Mouse (Mus musculus) midbrain, embryonic 11.5 days (tissue): ENCODE results near the gene Scin. TPM values are rescaled to one million over a fixed set of nuclear protein-coding genes. Genes with fewer than 3 reads are reported as not detected.

Experiments
- ATAC-seq: fragments of 200-750 bp; cut with Nextera tagmentation; 2 replicates; pipeline ENCODE4 v1.8.0; 2017; ENCODE audit warnings: moderate TSS enrichment, moderate library complexity; ENCODE audit not compliant: low FRiP score
- DNase-seq: peaks from one replicate; pipeline ENCODE4 v3.0.0; 2015; ENCODE audit warnings: low spot score; ENCODE audit errors: missing footprints
- H3K27ac ChIP-seq: fragments of 300-500 bp; sonication (generic); 2 replicates; pipeline ENCODE4 v1.5.1; 2014; ENCODE audit warnings: low read depth, low read length
- H3K27me3 ChIP-seq: fragments of 300-500 bp; sonication (generic); 2 replicates; pipeline ENCODE4 v1.6.1; 2014; ENCODE audit warnings: mild to moderate bottlenecking, low read length, moderate library complexity, mixed read lengths; ENCODE audit not compliant: control insufficient read depth, insufficient read depth
- H3K36me3 ChIP-seq: fragments of 300-500 bp; sonication (generic); 2 replicates; pipeline ENCODE4 v1.6.1; 2014; ENCODE audit warnings: mild to moderate bottlenecking, low read length, moderate library complexity, mixed read lengths; ENCODE audit not compliant: control insufficient read depth, insufficient read depth
- H3K4me1 ChIP-seq: fragments of 300-500 bp; sonication (generic); 2 replicates; pipeline ENCODE4 v1.6.1; 2014; ENCODE audit warnings: low read length; ENCODE audit not compliant: control insufficient read depth, insufficient read depth
- H3K4me2 ChIP-seq: fragments of 300-500 bp; sonication (generic); 2 replicates; pipeline ENCODE4 v1.6.1; 2014; ENCODE audit warnings: mild to moderate bottlenecking, moderate library complexity
- H3K4me3 ChIP-seq: fragments of 300-500 bp; sonication (generic); 2 replicates; pipeline ENCODE4 v1.5.1; 2014; ENCODE audit warnings: low read depth, low read length
- H3K9ac ChIP-seq: fragments of 300-500 bp; sonication (generic); 2 replicates; pipeline ENCODE4 v1.6.1; 2014; ENCODE audit warnings: low read length
- H3K9me3 ChIP-seq: fragments of 300-500 bp; sonication (generic); 2 replicates; pipeline ENCODE4 v1.6.1; 2016; ENCODE audit warnings: low read length; ENCODE audit not compliant: control insufficient read depth
- WGBS: fragments of 180-500 bp; shearing (Covaris S2); extraction: QIAGEN DNeasy Blood & Tissue Kit; methylation state at CpG from one replicate; pipeline ENCODE4 v1.1.7; 2014; 5-methylcytosine and 5-hydroxymethylcytosine counted together
- polyA plus RNA-seq: library from polyadenylated mRNA; unstranded; fragments of >200 nt; fragmentation: Nextera tagmentation; extraction: Ambion mirVana; gene quantifications from 2 replicates; pipeline ENCODE4 v1.2.1, GENCODE M21; 2014

The Scin gene
- polyA plus RNA-seq, 1 experiment from 2014 or later: 0.15 TPM

GRCm38 (mm10) chr12:40152353-40153069 lies 18.5 kb upstream of the Scin start:
- no peak for DNase-seq
- 92% methylated on average over 8 of the region's 8 CpGs for WGBS
- H3K36me3 ChIP-seq: no peaks in the 10 kb centered on the region
- no peak overlapping the region for H3K4me3 ChIP-seq
- H3K9me3 ChIP-seq: no peaks in the 10 kb centered on the region
- no peaks in the 10 kb centered on the region for H3K4me1 ChIP-seq
- no peak overlapping the region for H3K27ac ChIP-seq
- no peak overlapping the region for H3K4me2 ChIP-seq
- H3K27me3 ChIP-seq: no peaks in the 10 kb centered on the region
- no peak overlapping the region for H3K9ac ChIP-seq
- ATAC-seq: no peak

DNA sequence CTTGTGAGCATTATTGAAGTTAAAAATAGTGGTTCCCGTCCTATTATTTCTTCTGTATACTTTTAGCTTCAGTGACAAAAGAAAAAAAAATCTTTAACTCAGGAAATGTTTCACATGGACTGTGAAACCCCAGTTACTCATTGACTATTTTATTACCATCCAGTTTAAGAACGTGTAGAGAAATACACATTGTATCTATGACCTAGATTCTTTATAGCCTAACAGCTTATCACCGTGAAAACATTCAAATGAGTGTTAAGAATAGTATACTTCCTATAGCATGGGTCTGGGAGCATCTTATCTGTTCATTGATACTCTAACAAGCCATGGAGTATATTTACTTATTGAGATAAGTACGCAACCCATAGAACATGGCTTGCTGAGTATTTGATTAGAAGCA lies 13.3 kb upstream of the Scin start:
- no peak overlapping the region for H3K4me2 ChIP-seq
- no peak overlapping the region for H3K27ac ChIP-seq
- no peak for DNase-seq
- no peaks in the 10 kb centered on the region for H3K36me3 ChIP-seq
- no peaks in the 10 kb centered on the region for H3K9me3 ChIP-seq
- H3K4me1 ChIP-seq: no peaks in the 10 kb centered on the region
- no peaks in the 10 kb centered on the region for H3K27me3 ChIP-seq
- no peak for ATAC-seq
- H3K4me3 ChIP-seq: no peak overlapping the region
- WGBS: 79% methylated on average over 4 of the region's 4 CpGs
- no peak overlapping the region for H3K9ac ChIP-seq

DNA sequence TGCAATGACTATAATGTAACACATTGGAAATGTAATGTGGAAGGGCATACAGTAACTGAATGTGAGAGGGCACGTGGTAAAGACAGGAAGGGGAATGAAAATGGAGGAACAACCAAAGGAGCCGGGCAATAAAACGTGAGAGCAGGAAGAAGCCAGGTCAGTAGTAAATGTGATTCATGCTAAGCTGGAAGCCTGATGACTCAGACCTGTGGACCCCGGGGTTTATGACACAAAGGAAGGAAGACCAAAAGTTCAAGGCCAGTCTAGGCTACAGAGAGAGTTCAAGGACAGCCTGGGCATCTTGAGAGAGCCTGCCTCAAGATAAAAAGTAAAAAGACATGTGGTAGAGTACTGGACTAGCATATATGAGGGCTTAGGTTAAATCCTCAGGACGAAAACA lies 12.5 kb upstream of the Scin start:
- ATAC-seq: no peak
- no peaks in the 10 kb centered on the region for H3K27me3 ChIP-seq
- DNase-seq: no peak
- H3K36me3 ChIP-seq: no peaks in the 10 kb centered on the region
- H3K27ac ChIP-seq: no peak overlapping the region
- no peak overlapping the region for H3K4me3 ChIP-seq
- H3K4me2 ChIP-seq: no peak overlapping the region
- H3K9me3 ChIP-seq: no peaks in the 10 kb centered on the region
- WGBS: 80% methylated on average over 5 of the region's 5 CpGs
- H3K9ac ChIP-seq: no peak overlapping the region
- no peaks in the 10 kb centered on the region for H3K4me1 ChIP-seq

DNA sequence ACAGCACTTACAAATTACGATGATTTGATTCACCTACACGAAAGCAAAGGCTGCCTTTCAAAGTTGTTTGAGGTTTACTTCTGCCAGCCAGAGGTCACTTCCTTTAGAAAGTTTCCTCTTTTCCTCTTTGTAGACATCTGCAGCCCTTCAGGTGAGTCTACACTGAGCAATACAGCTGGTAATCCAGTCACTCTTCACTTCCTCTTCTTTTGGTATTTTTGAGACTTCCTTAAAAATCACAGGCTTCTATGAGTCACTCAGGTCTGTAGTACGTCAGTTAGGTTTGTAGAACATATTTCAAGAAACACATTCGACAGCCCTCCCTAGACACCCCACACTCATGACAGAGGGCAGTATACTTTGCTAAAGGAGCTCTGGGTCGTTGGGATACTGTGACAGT lies 6.7 kb upstream of the Scin start:
- WGBS: 85% methylated on average over 5 of the region's 5 CpGs
- no peak for ATAC-seq
- no peak overlapping the region for H3K4me2 ChIP-seq

DNA sequence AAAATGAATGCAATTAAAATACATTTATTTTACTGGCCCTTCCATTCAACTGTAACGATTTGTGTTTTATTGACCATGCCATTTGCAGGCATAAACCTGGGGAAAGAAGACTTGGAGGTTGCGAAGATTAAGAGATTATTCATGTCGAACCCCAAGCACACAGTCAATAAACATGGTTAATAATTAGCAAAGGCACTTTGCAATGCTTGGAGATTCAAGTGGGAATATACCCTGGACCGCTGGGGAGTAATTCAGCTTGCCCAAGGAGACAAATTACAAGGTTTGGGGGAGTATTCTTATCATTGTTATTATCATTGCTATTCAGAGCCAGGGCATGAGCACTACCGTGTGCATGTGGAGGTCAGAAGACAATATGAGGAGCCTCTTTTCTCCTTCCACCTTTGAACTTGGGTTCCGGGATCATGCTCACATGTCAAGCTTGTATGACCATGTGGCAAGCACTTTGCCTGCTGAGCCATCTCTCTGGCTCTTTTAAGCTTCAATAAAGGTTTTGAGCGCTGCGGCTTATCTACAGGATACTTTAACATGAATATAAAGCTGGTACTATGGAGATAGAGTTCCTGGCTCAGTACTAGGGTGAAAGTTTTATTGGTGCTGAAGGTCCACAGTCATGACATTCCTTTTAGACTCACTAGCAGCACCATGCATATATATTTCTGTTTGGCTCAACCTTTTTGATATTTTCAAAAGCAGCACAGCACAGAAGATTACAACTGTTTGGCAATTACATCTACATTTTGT lies 5.6 kb upstream of the Scin start:
- Histone ChIP-seq H3K27me3 (peaks cover under 1% of the 10 kb centered on the region), H3K4me1 (no peaks in the 10 kb centered on the region), H3K4me2 (no peak overlapping the region), H3K9me3 (no peaks in the 10 kb centered on the region), H3K4me3 (no peak overlapping the region), H3K36me3 (no peaks in the 10 kb centered on the region), H3K9ac (no peak overlapping the region), H3K27ac (no peak overlapping the region)
- DNase-seq (no peak), ATAC-seq (no peak)
- WGBS: 89% methylated on average over 8 of the region's 8 CpGs

More for the DNA sequence above, 6.7 kb upstream of the Scin start:
- H3K27ac ChIP-seq: no peak overlapping the region
- H3K4me1 ChIP-seq: no peaks in the 10 kb centered on the region
- H3K9ac ChIP-seq: no peak overlapping the region
- no peaks in the 10 kb centered on the region for H3K9me3 ChIP-seq
- H3K4me3 ChIP-seq: no peak overlapping the region
- H3K36me3 ChIP-seq: no peaks in the 10 kb centered on the region
- H3K27me3 ChIP-seq: no peaks in the 10 kb centered on the region
- DNase-seq: no peak

DNA sequence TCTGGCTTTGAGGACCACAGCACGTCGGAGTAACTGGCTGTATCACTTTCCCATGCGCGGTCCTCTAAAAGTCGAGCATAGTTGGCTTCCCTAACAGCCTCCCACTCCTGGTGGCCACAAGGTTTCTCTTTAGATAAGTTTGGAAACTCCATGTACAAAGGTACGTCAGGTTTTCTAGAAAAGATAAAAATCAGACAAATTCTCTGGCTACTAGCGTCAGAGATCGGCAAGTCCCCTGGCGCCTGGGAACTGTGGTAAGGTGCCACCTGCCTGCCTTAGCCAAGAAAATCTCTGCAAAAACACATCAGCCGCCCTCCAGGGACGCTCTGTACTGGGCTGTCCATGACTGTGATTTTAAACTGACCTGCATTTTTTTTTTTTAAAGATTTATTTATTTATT lies 501 bp upstream of the Scin start:
- H3K4me3 ChIP-seq: 0 out of 2 replicates have a peak overlapping the region, but pooled peaks have one; percentile 38
- no peak overlapping the region for H3K9ac ChIP-seq
- H3K27me3 ChIP-seq: peaks cover 21% of the 10 kb centered on the region
- no peaks in the 10 kb centered on the region for H3K9me3 ChIP-seq
- 47% methylated on average over 11 of the region's 11 CpGs for WGBS
- H3K4me1 ChIP-seq: peaks cover 4% of the 10 kb centered on the region
- no peak overlapping the region for H3K27ac ChIP-seq
- peak overlapping the region; percentile 79 for H3K4me2 ChIP-seq
- no peaks in the 10 kb centered on the region for H3K36me3 ChIP-seq
- ATAC-seq (no peak), DNase-seq (peak; percentile 90)

DNA sequence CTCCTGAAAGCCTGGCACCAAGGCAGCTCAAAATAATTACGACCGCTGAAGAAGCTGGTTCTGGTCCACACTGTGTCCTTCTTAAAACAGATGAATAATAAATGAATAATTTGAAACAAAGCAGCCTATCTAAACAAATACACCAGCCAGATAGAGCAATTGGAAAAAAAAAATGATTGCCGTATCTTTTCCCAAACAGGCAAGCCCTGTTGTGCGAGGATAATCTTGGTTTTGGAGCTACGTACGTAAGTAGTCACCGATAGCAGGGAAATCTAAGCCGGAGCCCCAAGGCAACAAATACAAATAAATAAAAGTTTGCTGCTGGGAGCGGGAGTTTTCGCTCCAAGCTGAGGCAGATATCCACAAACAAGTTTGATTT lies 845 bp downstream of the Scin start:
- H3K9ac ChIP-seq: no peak overlapping the region
- H3K9me3 ChIP-seq: no peaks in the 10 kb centered on the region
- ATAC-seq (no peak), DNase-seq (peak; percentile 91)
- H3K36me3 ChIP-seq: no peaks in the 10 kb centered on the region
- H3K27ac ChIP-seq: no peak overlapping the region
- peaks cover 21% of the 10 kb centered on the region for H3K27me3 ChIP-seq
- peak overlapping the region; percentile 38 for H3K4me3 ChIP-seq
- 20% methylated on average over 10 of the region's 10 CpGs for whole genome bisulfite sequencing
- H3K4me2 ChIP-seq: peak overlapping the region; percentile 79
- H3K4me1 ChIP-seq: peaks cover 4% of the 10 kb centered on the region

GRCm38 (mm10) chr12:40118872-40119271 lies 15.2 kb downstream of the Scin start:
- H3K9ac ChIP-seq: no peak overlapping the region
- ATAC-seq (no peak), DNase-seq (no peak)
- no peak overlapping the region for H3K4me3 ChIP-seq
- no peaks in the 10 kb centered on the region for H3K27me3 ChIP-seq
- H3K4me2 ChIP-seq: no peak overlapping the region
- WGBS: 69% methylated on average over 2 of the region's 2 CpGs
- H3K4me1 ChIP-seq: no peaks in the 10 kb centered on the region
- H3K9me3 ChIP-seq: no peaks in the 10 kb centered on the region
- H3K27ac ChIP-seq: no peak overlapping the region
- H3K36me3 ChIP-seq: no peaks in the 10 kb centered on the region

- Histone ChIP-seq H3K9me3 (no peaks in the 10 kb centered on the region), H3K27ac (no peak overlapping the region), H3K4me2 (no peak overlapping the region), H3K27me3 (no peaks in the 10 kb centered on the region), H3K9ac (no peak overlapping the region), H3K4me1 (no peaks in the 10 kb centered on the region), H3K36me3 (no peaks in the 10 kb centered on the region), H3K4me3 (no peak overlapping the region)
- DNase-seq: no peak
- 89% methylated on average over 6 of the region's 6 CpGs for WGBS
- ATAC-seq: no peak
Measured at GRCm38 (mm10) chr12:40117045-40117444, 17.0 kb downstream of the Scin start.
